Mouse (Mus musculus): ENCODE results near the gene Ccdc97.

Ccdc97 gene

DNA sequence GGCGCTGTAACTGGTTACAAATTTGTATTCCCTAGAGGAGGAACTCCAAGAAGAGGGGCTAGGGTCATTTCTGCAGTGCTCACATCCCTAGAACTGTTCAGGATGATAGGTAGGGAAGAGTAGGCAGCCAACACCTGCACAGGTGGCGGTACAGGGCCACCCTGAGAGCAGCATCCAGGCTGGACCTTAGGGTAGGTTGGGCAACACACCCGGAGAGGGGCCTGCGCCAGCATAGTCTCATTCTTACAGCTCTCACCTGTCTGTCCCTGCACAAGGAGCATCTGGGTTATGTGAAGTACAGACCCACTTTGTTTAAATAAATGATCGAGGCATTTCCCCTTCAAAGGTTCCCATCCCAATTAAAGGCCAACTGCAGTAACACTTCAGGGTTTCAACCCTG, 1.9 kb upstream of the Ccdc97 start:
- DNase-seq (ENCODE audit: low read depth, low spot score), result no peak

GRCm38 (mm10) chr7:25719761-25720610, 1.1 kb upstream of the Ccdc97 start:
- peak; percentile 34 for DNase-seq (ENCODE audit: low read depth, low spot score)

DNA sequence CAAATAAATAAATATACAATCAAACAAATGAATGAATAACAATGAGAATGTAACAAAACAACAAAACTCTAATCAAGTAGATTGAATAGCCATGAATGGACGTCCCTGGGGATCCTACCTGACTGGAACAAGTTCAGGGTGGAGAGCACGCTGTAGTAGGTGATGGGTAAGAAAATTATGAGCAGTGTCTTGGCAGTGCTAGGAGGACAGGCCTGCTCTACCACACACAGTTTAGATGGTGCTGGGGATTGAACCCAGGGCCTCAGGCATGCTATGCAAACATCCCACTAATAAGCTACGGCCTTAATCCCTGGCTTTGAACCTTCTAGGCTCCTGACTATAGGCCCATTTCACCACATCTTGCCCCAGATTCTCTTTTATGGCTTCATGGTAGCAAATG, 1.4 kb downstream of the Ccdc97 start:
- no peak for DNase-seq (ENCODE audit: low read depth, low spot score)

DNA sequence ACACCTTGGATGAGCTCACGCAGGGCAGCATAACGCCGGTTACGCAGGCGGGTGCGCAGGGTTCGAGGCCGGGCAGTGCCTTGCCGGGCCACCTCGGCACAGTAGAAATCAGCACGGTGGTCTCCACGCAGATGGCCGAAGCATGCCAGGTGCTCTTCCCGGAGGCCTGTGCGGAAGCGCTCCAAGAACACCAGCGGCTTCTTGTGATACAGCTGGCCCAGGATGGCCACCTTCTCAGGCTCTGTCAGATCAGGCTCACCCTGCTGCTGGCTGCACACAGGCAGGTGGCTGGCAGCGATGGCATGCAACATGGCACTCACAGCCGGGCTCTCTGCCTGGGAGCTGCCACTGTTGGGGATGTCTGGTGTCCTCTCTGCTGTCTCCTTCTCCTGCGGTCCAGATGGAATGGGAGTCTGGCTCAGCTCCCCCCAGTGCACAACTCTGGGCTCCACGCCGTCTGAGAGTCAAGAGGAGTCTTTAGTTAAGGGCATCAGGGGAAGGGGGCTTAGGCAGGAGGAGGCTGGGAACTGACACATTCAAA, 3.1 kb downstream of the Ccdc97 start:
- DNase-seq (ENCODE audit: low read depth, low spot score), result no peak

- no peak for DNase-seq (ENCODE audit: low read depth, low spot score)
These were observed 4.3 kb downstream of the Ccdc97 start for GRCm38 (mm10) chr7:25714581-25714980.

- DNase-seq (ENCODE audit: low read depth, low spot score), result no peak
These were observed 6.1 kb downstream of the Ccdc97 start for GRCm38 (mm10) chr7:25712801-25713200.

DNA sequence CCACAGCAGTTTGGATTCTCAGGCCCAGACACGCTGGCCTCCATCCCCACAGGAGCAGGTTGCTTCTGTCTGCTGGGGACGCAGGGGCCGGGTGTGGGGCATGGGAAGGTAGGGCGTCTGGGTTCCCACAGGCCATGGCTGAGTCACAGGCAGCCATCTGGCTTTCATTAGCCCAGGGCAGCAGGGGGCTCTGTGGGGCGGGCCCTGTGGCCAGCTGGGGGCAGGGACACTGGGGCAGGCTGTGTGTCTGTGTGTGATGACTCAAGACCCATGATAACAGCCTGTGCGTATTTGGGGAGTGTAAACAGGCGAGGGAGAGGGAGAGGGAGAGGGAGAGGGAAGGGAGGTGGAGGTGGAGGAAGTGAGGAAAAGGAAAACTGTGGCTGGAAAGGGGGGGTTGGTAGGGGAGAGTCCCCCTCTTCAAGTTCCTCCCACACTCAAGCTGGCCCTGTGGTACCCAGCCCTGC, 7.1 kb downstream of the Ccdc97 start:
- no peak for DNase-seq (ENCODE audit: low read depth, low spot score)

DNA sequence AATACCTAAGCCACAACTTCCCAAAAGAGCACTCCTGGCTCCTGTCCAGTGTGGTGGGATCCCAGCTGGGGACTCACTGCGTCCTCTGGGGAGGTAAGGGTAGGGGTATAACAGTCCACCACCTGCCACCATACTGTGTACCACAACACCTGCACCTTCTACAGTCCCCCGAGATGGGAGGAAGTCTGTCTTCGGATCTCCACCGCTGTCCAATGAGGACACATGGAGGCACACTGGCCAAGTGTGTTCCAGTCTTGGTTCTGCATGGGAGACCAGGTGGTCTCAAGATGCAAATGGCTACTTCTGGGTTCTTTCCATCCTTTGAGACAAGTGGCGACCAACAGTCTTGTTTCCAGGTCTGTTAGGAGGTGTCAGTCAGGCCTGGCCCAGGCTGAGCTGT, 7.7 kb downstream of the Ccdc97 start:
- DNase-seq (ENCODE audit: low read depth, low spot score), result no peak

GRCm38 (mm10) chr7:25710519-25711130, 8.3 kb downstream of the Ccdc97 start:
- DNase-seq (ENCODE audit: low read depth, low spot score), result no peak

- DNase-seq (ENCODE audit: low read depth, low spot score), result no peak
These were observed 8.9 kb downstream of the Ccdc97 start for GRCm38 (mm10) chr7:25709961-25710360.

- DNase-seq (ENCODE audit: low read depth, low spot score), result no peak
These were observed 11.2 kb downstream of the Ccdc97 start for GRCm38 (mm10) chr7:25707581-25708292.

DNA sequence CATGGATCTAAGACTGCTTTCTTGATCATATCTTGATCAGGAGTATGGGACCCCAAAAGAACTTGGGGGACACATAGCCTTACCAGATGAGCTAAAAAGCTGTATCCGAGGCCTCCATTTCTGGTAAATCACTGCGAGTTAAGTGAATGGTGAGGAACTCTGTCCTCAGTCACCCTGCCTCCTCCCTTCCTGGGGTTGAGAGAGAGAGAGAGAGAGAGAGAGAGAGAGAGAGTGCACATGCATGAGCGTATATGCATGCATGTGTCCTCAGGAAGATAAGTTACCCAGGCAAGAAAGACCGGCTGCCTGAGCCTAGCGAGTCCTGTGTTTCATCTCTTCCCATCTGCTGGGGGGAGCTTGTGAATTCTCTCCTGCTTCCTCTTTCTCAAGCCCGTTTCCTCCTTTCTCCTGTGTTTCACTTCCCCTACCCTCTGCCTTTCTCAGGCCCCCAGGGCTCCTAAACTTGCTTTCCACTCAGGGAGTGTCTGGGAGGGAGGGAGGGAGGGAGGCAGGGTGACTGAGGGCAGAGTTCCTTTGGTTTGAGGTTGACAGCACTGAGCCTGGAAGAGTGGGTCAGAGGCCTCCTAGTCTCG, 12.2 kb downstream of the Ccdc97 start:
- DNase-seq (ENCODE audit: low read depth, low spot score), result no peak

DNA sequence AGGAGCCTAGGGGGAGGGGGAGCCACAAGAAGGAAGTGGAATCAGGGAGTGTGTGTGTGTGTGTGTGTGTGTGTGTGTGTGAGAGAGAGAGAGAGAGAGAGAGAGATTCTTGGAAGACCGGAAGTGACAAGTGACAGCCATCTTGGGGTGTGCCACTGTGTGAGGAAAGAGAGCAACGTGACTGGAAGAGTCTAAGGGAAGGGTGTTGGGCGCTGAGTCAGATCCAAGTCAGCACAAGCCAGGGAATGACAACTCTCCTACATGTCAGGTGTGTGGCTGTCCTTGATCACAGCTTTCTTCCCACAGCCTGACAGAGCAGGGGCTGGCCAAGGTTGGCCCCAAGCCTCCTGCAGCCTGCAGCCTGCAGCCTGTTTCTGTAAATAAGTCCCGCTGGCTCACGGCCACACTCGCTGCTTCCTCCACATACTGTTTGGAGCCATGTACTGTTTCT, 13.1 kb downstream of the Ccdc97 start:
- DNase-seq (ENCODE audit: low read depth, low spot score), result no peak

DNA sequence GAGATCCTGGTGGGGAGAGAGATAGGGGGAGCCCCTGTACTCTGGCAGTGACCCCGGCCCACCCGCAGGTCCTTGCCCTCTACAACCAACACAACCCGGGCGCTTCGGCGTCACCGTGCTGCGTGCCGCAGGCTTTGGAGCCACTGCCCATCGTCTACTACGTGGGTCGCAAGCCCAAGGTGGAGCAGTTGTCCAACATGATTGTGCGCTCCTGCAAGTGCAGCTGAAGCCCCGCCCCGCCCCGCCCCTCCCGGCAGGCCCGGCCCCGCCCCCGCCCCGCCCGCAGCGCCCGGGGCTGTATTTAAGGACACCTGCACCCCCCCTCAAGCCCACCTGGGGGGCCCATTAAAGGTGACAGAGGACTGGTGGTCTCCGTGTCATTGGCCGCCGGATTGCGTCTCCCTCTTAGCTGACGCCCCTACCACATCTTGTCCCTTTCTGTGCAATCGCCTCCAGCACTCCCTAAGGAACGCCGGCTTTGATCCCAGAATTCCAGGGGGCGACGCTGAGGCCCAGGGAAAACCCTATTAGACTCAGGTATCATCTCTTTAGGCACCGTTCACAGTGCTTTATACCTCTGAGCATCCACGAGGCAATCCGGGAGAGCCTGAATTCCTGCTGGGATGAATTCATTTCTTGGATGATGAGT, 14.0 kb downstream of the Ccdc97 start:
- DNase-seq (ENCODE audit: low read depth, low spot score), result no peak

- DNase-seq (ENCODE audit: low read depth, low spot score), result no peak
These were observed 14.9 kb downstream of the Ccdc97 start for GRCm38 (mm10) chr7:25703793-25704494.

DNA sequence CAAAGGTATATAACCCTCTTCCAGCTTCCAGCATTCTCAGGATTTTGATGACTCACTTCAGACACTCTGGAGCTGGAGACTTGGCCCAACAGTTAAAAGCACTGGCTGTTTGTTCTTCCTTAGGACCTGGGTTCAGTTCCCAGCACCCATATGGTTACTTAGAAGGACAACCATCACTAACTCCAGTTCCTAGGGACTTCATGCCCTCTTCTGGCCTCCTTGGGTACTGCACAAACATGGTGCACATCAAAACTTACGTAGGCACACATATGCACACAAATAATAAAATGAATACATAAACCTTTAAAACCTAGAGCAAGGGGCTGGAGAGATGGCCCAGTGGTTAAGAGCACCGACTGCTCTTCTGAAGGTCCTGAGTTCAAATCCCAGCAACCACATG, 16.5 kb downstream of the Ccdc97 start:
- DNase-seq (ENCODE audit: low read depth, low spot score), result no peak

- no peak for DNase-seq (ENCODE audit: low read depth, low spot score)
These were observed 18.2 kb downstream of the Ccdc97 start for GRCm38 (mm10) chr7:25700732-25701131.

DNA sequence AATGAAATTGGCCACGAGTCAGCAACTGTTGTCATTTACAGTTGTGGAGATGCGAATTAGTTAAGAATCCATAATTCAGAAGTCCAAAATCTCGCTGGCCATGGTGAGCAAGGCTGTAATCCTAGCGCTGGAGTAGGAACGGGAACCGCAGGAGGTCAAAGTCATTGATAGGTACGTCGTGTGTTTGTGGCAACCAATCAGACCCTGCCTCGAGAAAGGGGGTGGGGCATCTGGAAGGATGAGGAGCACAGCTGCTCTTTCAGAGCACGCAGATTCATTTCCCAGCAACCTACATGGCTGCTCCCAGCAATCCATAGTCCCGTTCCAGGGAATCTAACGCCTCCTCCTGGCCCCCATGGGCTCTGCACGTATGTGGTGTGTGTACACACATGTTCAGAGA, 19.0 kb downstream of the Ccdc97 start:
- no peak for DNase-seq (ENCODE audit: low read depth, low spot score)

GRCm38 (mm10) chr7:25694104-25694503, 24.8 kb downstream of the Ccdc97 start:
- no peak for DNase-seq (ENCODE audit: low read depth, low spot score)

DNA sequence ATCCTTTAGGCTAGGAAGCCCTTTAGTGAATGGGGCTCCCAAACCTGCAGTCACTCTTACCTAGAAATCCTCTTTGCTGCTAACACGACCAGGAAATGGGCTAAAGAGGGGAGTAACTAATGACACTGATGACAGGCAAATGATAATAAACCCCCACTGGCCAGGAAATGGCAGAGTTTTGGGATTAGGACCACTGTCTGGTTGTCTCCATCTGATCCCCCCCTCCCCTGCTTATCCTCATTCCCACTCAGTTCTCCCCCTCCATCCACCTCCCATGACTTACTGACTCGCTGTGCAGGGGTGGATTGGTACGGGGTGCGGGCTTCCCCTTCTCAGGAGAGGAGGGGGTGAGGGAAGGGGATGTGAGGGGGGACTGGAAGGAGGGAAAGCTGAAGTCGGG, 28.8 kb downstream of the Ccdc97 start:
- no peak for DNase-seq (ENCODE audit: low read depth, low spot score)

DNA sequence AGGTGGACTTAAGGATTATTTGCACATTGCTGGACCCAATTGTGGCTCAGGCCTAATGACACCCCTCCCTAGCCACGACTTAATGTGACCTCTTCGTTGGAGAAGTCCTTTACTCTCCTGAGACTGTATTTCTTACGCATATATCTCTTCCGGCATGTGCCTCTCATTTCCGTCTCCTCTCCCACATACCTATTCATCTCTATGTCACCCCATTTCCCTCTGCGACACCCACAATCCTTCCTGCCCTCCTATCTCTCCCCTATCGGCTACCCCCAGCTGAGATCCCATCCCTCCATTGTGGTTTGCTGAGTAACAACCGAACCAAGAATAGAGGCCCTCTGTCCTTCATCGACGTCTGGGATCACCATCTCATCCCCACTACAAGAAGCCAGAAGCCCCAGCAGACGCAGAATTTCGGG, 29.3 kb downstream of the Ccdc97 start:
- no peak for DNase-seq (ENCODE audit: low read depth, low spot score)
